Mouse (Mus musculus): ENCODE results near the gene Zfyve19. TPM values are rescaled to one million over a fixed set of nuclear protein-coding genes. Genes with fewer than 3 reads are reported as not detected.

Gene Zfyve19
- total and polyA plus RNA-seq, 2 experiments from 2014 or later: 35.1 to 53.1 TPM

DNA sequence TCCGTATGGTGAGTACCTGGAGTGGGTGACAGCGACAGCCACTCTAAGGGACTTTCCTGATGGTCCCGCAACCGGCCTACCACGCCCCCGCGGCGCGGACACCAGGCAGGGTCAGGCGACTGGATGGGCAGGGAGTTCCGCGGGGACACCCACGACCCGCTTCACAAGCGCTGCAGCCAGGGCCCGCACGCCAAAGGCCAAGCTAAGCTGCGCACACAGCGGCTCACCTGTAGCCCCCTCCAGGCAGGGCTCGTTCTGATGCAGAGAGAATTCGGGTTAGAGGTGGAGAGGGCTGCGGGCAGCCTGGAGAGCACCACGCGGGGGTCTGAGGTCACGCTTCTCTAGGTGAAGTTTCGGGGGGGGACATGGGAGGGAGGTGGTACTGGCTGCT lies 40.6 kb upstream of the Zfyve19 start:
- TF ChIP-seq CTCF (IDR thresholded peaks at IDR 0.05; ENCODE audit: low read depth): no peak
- H3K9ac ChIP-seq (replicated peaks; ENCODE audit: low read length): peak overlapping the region; percentile 43
- no peaks in the 10 kb centered on the region for H3K9me3 ChIP-seq (ENCODE audit: low read length)
- 5% methylated on average over 25 of the region's 26 CpGs for WGBS
- no peak for DNase-seq (ENCODE audit: low spot score)
- H3K4me2 ChIP-seq (ENCODE audit: low read depth, low read length): peak overlapping the region; percentile 100
- peak overlapping the region; percentile 54 for H3K4me3 ChIP-seq (ENCODE audit: low read length)
- peaks cover 3% of the 10 kb centered on the region; the same call in 1 of the 2 replicates for H3K27me3 ChIP-seq (ENCODE audit: insufficient read depth, low read length)
- H3K27ac ChIP-seq: no peak overlapping the region
- no peaks in the 10 kb centered on the region for H3K36me3 ChIP-seq (ENCODE audit: insufficient read depth, low read length)
- ATAC-seq: no peak
- peaks cover 8% of the 10 kb centered on the region; the same call in 1 of the 2 replicates for H3K4me1 ChIP-seq (ENCODE audit: insufficient read depth, low read length)

DNA sequence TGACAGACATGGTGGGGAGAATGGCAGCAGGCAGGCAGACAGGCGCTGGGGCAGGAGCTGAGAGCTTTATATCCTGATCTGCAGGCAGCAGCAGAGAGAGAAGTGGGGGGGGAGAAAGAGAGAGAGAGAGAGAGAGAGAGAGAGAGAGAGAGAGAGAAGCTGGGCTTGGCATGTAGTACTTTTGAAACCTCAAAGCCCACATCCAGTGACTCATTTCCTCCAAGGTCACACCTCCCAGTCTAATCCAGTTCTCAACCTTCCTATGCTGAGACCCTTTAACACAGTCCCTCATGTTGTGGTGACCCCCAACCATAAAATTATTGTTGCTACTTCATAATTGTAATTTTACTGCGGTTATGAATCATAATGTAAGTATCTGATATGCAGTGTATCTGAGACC lies 38.1 kb upstream of the Zfyve19 start:
- H3K36me3 ChIP-seq (ENCODE audit: insufficient read depth, low read length): no peaks in the 10 kb centered on the region
- WGBS: 89% methylated on average over 2 of the region's 2 CpGs
- ATAC-seq: no peak
- no peak overlapping the region for H3K4me3 ChIP-seq (ENCODE audit: low read length)
- no peaks in the 10 kb centered on the region for H3K9me3 ChIP-seq (ENCODE audit: low read length)
- peaks cover 3% of the 10 kb centered on the region; the same call in 1 of the 2 replicates for H3K27me3 ChIP-seq (ENCODE audit: insufficient read depth, low read length)
- no peak overlapping the region for H3K9ac ChIP-seq (replicated peaks; ENCODE audit: low read length)
- H3K4me2 ChIP-seq (ENCODE audit: low read depth, low read length): no peak overlapping the region
- TF ChIP-seq CTCF (IDR thresholded peaks at IDR 0.05; ENCODE audit: low read depth): no peak
- H3K4me1 ChIP-seq (ENCODE audit: insufficient read depth, low read length): peaks cover 15% of the 10 kb centered on the region; the same call in 1 of the 2 replicates
- no peak for DNase-seq (ENCODE audit: low spot score)
- no peak overlapping the region for H3K27ac ChIP-seq

DNA sequence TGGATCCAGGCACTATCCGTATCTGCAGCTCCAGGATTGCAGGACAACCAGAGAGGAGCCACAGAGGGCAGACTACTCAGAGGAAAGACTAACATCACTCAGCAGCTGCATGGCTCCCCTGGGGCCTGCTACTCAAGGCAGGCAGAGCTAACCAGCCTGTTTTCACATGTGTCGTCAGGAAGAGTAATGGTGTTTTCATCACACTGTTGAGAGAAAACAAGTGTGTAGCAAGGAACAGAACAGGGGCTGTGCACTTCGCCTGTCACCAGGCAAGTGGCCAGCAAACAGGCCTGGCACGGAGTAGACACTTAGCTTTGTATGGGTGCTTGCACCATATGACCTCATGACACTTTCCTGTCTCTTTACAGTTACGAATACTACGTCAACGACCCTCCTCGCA lies 36.8 kb upstream of the Zfyve19 start:
- no peak overlapping the region for H3K4me2 ChIP-seq (ENCODE audit: low read depth, low read length)
- peaks cover 13% of the 10 kb centered on the region; the same call in 1 of the 2 replicates for H3K4me1 ChIP-seq (ENCODE audit: insufficient read depth, low read length)
- no peaks in the 10 kb centered on the region for H3K9me3 ChIP-seq (ENCODE audit: low read length)
- no peaks in the 10 kb centered on the region for H3K27me3 ChIP-seq (ENCODE audit: insufficient read depth, low read length)
- ATAC-seq (no peak), DNase-seq (ENCODE audit: low spot score) (peak; percentile 23)
- H3K36me3 ChIP-seq (ENCODE audit: insufficient read depth, low read length): no peaks in the 10 kb centered on the region
- 76% methylated on average over 8 of the region's 8 CpGs for WGBS
- H3K4me3 ChIP-seq (ENCODE audit: low read length): no peak overlapping the region
- H3K9ac ChIP-seq (replicated peaks; ENCODE audit: low read length): no peak overlapping the region
- TF ChIP-seq CTCF (IDR thresholded peaks at IDR 0.05; ENCODE audit: low read depth): no peak
- no peak overlapping the region for H3K27ac ChIP-seq

GRCm38 (mm10) chr2:119172446-119172845 lies 36.0 kb upstream of the Zfyve19 start:
- no peak for TF ChIP-seq CTCF (IDR thresholded peaks at IDR 0.05; ENCODE audit: low read depth)
- 64% methylated on average over 7 of the region's 7 CpGs for WGBS
- H3K4me1 ChIP-seq (ENCODE audit: insufficient read depth, low read length): peaks cover 8% of the 10 kb centered on the region; the same call in 1 of the 2 replicates
- H3K27me3 ChIP-seq (ENCODE audit: insufficient read depth, low read length): no peaks in the 10 kb centered on the region
- no peak overlapping the region for H3K27ac ChIP-seq
- no peaks in the 10 kb centered on the region for H3K36me3 ChIP-seq (ENCODE audit: insufficient read depth, low read length)
- ATAC-seq (no peak), DNase-seq (ENCODE audit: low spot score) (no peak)
- H3K4me3 ChIP-seq (ENCODE audit: low read length): no peak overlapping the region
- no peaks in the 10 kb centered on the region for H3K9me3 ChIP-seq (ENCODE audit: low read length)
- no peak overlapping the region for H3K9ac ChIP-seq (replicated peaks; ENCODE audit: low read length)
- no peak overlapping the region for H3K4me2 ChIP-seq (ENCODE audit: low read depth, low read length)

GRCm38 (mm10) chr2:119172862-119173576 lies 35.4 kb upstream of the Zfyve19 start:
- Histone ChIP-seq H3K27me3 (ENCODE audit: insufficient read depth, low read length) (no peaks in the 10 kb centered on the region), H3K4me3 (ENCODE audit: low read length) (no peak overlapping the region), H3K9ac (replicated peaks; ENCODE audit: low read length) (no peak overlapping the region), H3K27ac (no peak overlapping the region), H3K4me2 (ENCODE audit: low read depth, low read length) (no peak overlapping the region), H3K4me1 (ENCODE audit: insufficient read depth, low read length) (peaks cover 8% of the 10 kb centered on the region; the same call in 1 of the 2 replicates), H3K36me3 (ENCODE audit: insufficient read depth, low read length) (peaks cover 5% of the 10 kb centered on the region; the same call in 1 of the 2 replicates), H3K9me3 (ENCODE audit: low read length) (no peaks in the 10 kb centered on the region)
- WGBS: 26% methylated on average over 13 of the region's 13 CpGs
- ATAC-seq (peak; percentile 28; the same call in 1 of the 2 replicates), DNase-seq (ENCODE audit: low spot score) (peak; percentile 73)
- TF ChIP-seq CTCF (IDR thresholded peaks at IDR 0.05; ENCODE audit: low read depth): no peak

DNA sequence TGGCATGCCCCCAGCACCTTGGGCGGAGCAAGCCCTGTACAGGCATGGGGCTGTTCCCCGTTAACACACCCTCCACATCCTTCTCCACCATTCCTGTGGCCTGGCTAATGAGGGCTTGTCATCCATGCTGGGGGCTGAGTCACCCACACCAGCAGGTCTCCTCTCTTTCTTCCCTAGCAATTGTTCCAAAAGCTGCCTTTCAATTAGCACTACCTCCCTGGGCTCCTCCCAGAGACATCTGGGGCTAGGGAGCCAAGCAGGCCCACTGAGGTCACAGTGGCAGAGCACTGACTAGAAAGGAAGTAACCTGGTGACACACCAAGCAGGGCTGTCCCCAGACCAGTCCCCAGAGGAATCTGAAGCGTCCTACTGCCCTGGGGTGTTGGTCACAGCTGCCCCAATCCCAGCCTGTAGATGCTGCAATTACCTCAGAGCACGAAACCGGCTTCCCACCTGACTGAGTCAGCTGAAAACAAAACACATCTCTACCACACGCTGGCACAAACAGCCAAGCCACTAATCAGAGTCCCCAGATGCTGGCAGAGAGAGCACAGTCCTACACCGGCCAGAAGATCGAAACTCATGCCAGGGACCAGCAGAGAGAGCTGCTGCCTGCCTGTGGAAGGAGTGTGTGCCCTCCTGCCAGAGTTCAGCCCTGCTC lies 34.3 kb upstream of the Zfyve19 start, which contains the start of gene Gm14137:
Gene Gm14137 (plus strand): TSS at position 519 of the 661 bp plus-strand sequence.
- Histone ChIP-seq H3K36me3 (ENCODE audit: insufficient read depth, low read length) (peaks cover 13% of the 10 kb centered on the region; the same call in 1 of the 2 replicates), H3K27ac (no peak within 1 kb of the TSS), H3K9me3 (ENCODE audit: low read length) (no peaks in the 10 kb centered on the region), H3K4me2 (ENCODE audit: low read depth, low read length) (no peak within 1 kb of the TSS), H3K4me3 (ENCODE audit: low read length) (no peak within 1 kb of the TSS), H3K27me3 (ENCODE audit: insufficient read depth, low read length) (no peaks in the 10 kb centered on the region), H3K9ac (replicated peaks; ENCODE audit: low read length) (no peak within 1 kb of the TSS), H3K4me1 (ENCODE audit: insufficient read depth, low read length) (peaks cover 8% of the 10 kb centered on the region; the same call in 1 of the 2 replicates)
- DNase-seq (ENCODE audit: low spot score) (peak; percentile 16), ATAC-seq (peak; percentile 33)
- no peak for TF ChIP-seq CTCF (IDR thresholded peaks at IDR 0.05; ENCODE audit: low read depth)
- 36% methylated on average over 8 of the region's 8 CpGs for WGBS

All from hindbrain, postnatal 0 days (tissue).